Mouse (Mus musculus) right cerebral cortex, postnatal 25 days (tissue): ENCODE data around the gene Mrm2.

Experiments
- DNase-seq: peaks from one replicate; pipeline ENCODE4 v3.0.0; 2022

The Mrm2 gene

GRCm38 (mm10) chr5:140342880-140343279 is 11.2 kb upstream of the Mrm2 start:
- DNase-seq = no peak

GRCm38 (mm10) chr5:140339836-140340235 is 8.1 kb upstream of the Mrm2 start:
- no peak for DNase-seq

- DNase-seq = no peak
These were observed 7.1 kb upstream of the Mrm2 start for GRCm38 (mm10) chr5:140338779-140339178.

GRCm38 (mm10) chr5:140336680-140337079 is 5.0 kb upstream of the Mrm2 start:
- no peak for DNase-seq

- no peak for DNase-seq
These were observed 1.9 kb upstream of the Mrm2 start for GRCm38 (mm10) chr5:140333631-140334030.

GRCm38 (mm10) chr5:140332519-140332918 is 821 bp upstream of the Mrm2 start:
- DNase-seq = no peak

GRCm38 (mm10) chr5:140324058-140324457 is 7.6 kb downstream of the Mrm2 start:
- no peak for DNase-seq

- no peak for DNase-seq
These were observed 9.7 kb downstream of the Mrm2 start for GRCm38 (mm10) chr5:140321756-140322575.

- peak; percentile 90 for DNase-seq
These were observed 10.5 kb downstream of the Mrm2 start, which contains the start of the genes Mad1l1 and Nudt1 for GRCm38 (mm10) chr5:140321042-140321755. Gene Mad1l1 (minus strand): TSS chr5:140321552. Gene Nudt1 (plus strand): TSS chr5:140321656.

GRCm38 (mm10) chr5:140316716-140317115 is 15.0 kb downstream of the Mrm2 start:
- no peak for DNase-seq

- no peak for DNase-seq
These were observed 24.1 kb downstream of the Mrm2 start for GRCm38 (mm10) chr5:140307602-140308001.

- no peak for DNase-seq
These were observed 25.7 kb downstream of the Mrm2 start for GRCm38 (mm10) chr5:140306016-140306415.

GRCm38 (mm10) chr5:140298291-140298690 is 33.4 kb downstream of the Mrm2 start:
- no peak for DNase-seq

GRCm38 (mm10) chr5:140292152-140292551 is 39.5 kb downstream of the Mrm2 start:
- DNase-seq = peak; percentile 41

GRCm38 (mm10) chr5:140289161-140289560 is 42.5 kb downstream of the Mrm2 start:
- no peak for DNase-seq

- DNase-seq = no peak
These were observed 43.4 kb downstream of the Mrm2 start for GRCm38 (mm10) chr5:140288287-140288686.

GRCm38 (mm10) chr5:140284761-140285160 is 46.9 kb downstream of the Mrm2 start:
- no peak for DNase-seq

- no peak for DNase-seq
These were observed 47.7 kb downstream of the Mrm2 start for GRCm38 (mm10) chr5:140284011-140284410.

GRCm38 (mm10) chr5:140282900-140283299 is 48.8 kb downstream of the Mrm2 start:
- no peak for DNase-seq

GRCm38 (mm10) chr5:140282376-140282775 is 49.3 kb downstream of the Mrm2 start:
- DNase-seq = no peak

- DNase-seq = no peak
These were observed 51.5 kb downstream of the Mrm2 start for GRCm38 (mm10) chr5:140280205-140280604.
